In genomic region chr11:75173095-75173798, GRCm38 (mm10) we compare ENCODE assay signal across 8 mouse cellular contexts. TPM values are rescaled to one million over a fixed set of nuclear protein-coding genes. Genes with fewer than 3 reads are reported as not detected.
DNase-seq lines count a peak whose midpoint lies in the region; ATAC-seq and TF ChIP-seq lines count a peak whose summit lies in the region.

No protein-coding gene starts in this region.

- H3K9me3 ChIP-seq in embryonic facial prominence, embryonic 13.5 days, result no peaks in the 10 kb centered on the region
- no peaks in the 10 kb centered on the region for H3K9me3 ChIP-seq in heart, embryonic 12.5 days (replicated peaks)
- no peaks in the 10 kb centered on the region for H3K9me3 ChIP-seq in kidney, postnatal 0 days (replicated peaks; ENCODE audit: low read length)
- no peaks in the 10 kb centered on the region for H3K9me3 ChIP-seq in liver, embryonic 11.5 days (ENCODE audit: control insufficient read depth, low read length)
- no peaks in the 10 kb centered on the region for H3K9me3 ChIP-seq in stomach, embryonic 14.5 days (ENCODE audit: control insufficient read depth, low read depth, low read length)

- under 1% methylated on average over 71 of the region's 71 CpGs for WGBS in embryonic facial prominence, embryonic 13.5 days
- WGBS in heart, embryonic 12.5 days, result 2% methylated on average over 63 of the region's 71 CpGs
- WGBS in kidney, postnatal 0 days, result 1% methylated on average over 71 of the region's 71 CpGs
- under 1% methylated on average over 64 of the region's 71 CpGs for WGBS in liver, embryonic 11.5 days
- under 1% methylated on average over 69 of the region's 71 CpGs for WGBS in stomach, embryonic 14.5 days

- peaks cover 9% of the 10 kb centered on the region for H3K36me3 ChIP-seq in embryonic facial prominence, embryonic 13.5 days
- peaks cover 14% of the 10 kb centered on the region for H3K36me3 ChIP-seq in heart, embryonic 12.5 days
- H3K36me3 ChIP-seq in kidney, postnatal 0 days (ENCODE audit: insufficient read depth, low read length), result peaks cover 10% of the 10 kb centered on the region; the same call in 1 of the 2 replicates
- peaks cover 3% of the 10 kb centered on the region; the same call in 1 of the 2 replicates for H3K36me3 ChIP-seq in liver, embryonic 11.5 days (ENCODE audit: control insufficient read depth, insufficient read depth, low read length)
- no peaks in the 10 kb centered on the region; the same call in 1 of the 2 replicates for H3K36me3 ChIP-seq in stomach, embryonic 14.5 days (ENCODE audit: control insufficient read depth, insufficient read depth, low read length)

- peaks cover 64% of the 10 kb centered on the region for H3K4me1 ChIP-seq in embryonic facial prominence, embryonic 13.5 days
- peaks cover 55% of the 10 kb centered on the region for H3K4me1 ChIP-seq in heart, embryonic 12.5 days (replicated peaks)
- H3K4me1 ChIP-seq in kidney, postnatal 0 days (replicated peaks; ENCODE audit: insufficient read depth, low read length), result peaks cover 20% of the 10 kb centered on the region
- H3K4me1 ChIP-seq in liver, embryonic 11.5 days (replicated peaks; ENCODE audit: control insufficient read depth, insufficient read depth, low read length), result peaks cover 54% of the 10 kb centered on the region
- H3K4me1 ChIP-seq in stomach, embryonic 14.5 days (ENCODE audit: control insufficient read depth, insufficient read depth, low read length), result peaks cover 28% of the 10 kb centered on the region

- DNase-seq in 416B (ENCODE audit: low read depth), result peak; percentile 84
- DNase-seq in adrenal gland, postnatal 14 days, result peak; percentile 94
- DNase-seq in kidney, postnatal 0 days (ENCODE audit: low spot score), result peak; percentile 86
- DNase-seq in liver, embryonic 11.5 days (ENCODE audit: low spot score), result peak; percentile 87
- DNase-seq in naive thymus-derived CD4-positive, alpha-beta T cell, adult 2 months (ENCODE audit: low read depth), result peak; percentile 97

- peak overlapping the region; percentile 89 for H3K4me2 ChIP-seq in embryonic facial prominence, embryonic 13.5 days
- H3K4me2 ChIP-seq in heart, embryonic 12.5 days, result peak overlapping the region; percentile 88
- H3K4me2 ChIP-seq in kidney, postnatal 0 days (ENCODE audit: low read length), result peak overlapping the region; percentile 84
- peak overlapping the region; percentile 77 for H3K4me2 ChIP-seq in liver, embryonic 11.5 days
- H3K4me2 ChIP-seq in stomach, embryonic 14.5 days (replicated peaks; ENCODE audit: low read depth, low read length), result peak overlapping the region; percentile 96

- H3K27me3 ChIP-seq in embryonic facial prominence, embryonic 13.5 days, result peaks cover 58% of the 10 kb centered on the region
- H3K27me3 ChIP-seq in heart, embryonic 12.5 days (replicated peaks), result peaks cover 44% of the 10 kb centered on the region
- peaks cover 3% of the 10 kb centered on the region; the same call in 1 of the 2 replicates for H3K27me3 ChIP-seq in kidney, postnatal 0 days (ENCODE audit: insufficient read depth, low read length)
- peaks cover 60% of the 10 kb centered on the region for H3K27me3 ChIP-seq in liver, embryonic 11.5 days (replicated peaks; ENCODE audit: control insufficient read depth, insufficient read depth, low read length)
- H3K27me3 ChIP-seq in stomach, embryonic 14.5 days (ENCODE audit: control insufficient read depth, insufficient read depth, low read length), result 0 out of 2 replicates have a peak, but pooled peaks cover 8% of the 10 kb centered on the region

- peak; percentile 49; the same call in 1 of the 2 replicates for ATAC-seq in embryonic facial prominence, embryonic 13.5 days (ENCODE audit: insufficient number of reproducible peaks, insufficient read depth, low FRiP score, low TSS enrichment, low read depth)
- ATAC-seq in heart, embryonic 12.5 days (ENCODE audit: insufficient number of reproducible peaks, low FRiP score), result peak; percentile 75
- peak; percentile 63 for ATAC-seq in kidney, postnatal 0 days (replicated peaks; ENCODE audit: low FRiP score, low read depth)
- peak; percentile 64 for ATAC-seq in liver, embryonic 11.5 days (replicated peaks; ENCODE audit: low FRiP score)
- peak; percentile 57 for ATAC-seq in stomach, embryonic 14.5 days (ENCODE audit: insufficient number of reproducible peaks, insufficient read depth, low FRiP score, low read depth)

- peak overlapping the region; percentile 59 for H3K4me3 ChIP-seq in embryonic facial prominence, embryonic 13.5 days
- H3K4me3 ChIP-seq in heart, embryonic 12.5 days, result peak overlapping the region; percentile 61
- peak overlapping the region; percentile 48 for H3K4me3 ChIP-seq in kidney, postnatal 0 days (replicated peaks; ENCODE audit: low read depth, low read length)
- H3K4me3 ChIP-seq in liver, embryonic 11.5 days (ENCODE audit: low read depth, low read length), result peak overlapping the region; percentile 65
- peak overlapping the region; percentile 51 for H3K4me3 ChIP-seq in stomach, embryonic 14.5 days (ENCODE audit: low read depth, low read length)

- 0 out of 2 replicates have a peak overlapping the region, but pooled peaks have one; percentile 46 for H3K9ac ChIP-seq in embryonic facial prominence, embryonic 13.5 days
- H3K9ac ChIP-seq in heart, embryonic 12.5 days, result 0 out of 2 replicates have a peak overlapping the region, but pooled peaks have one; percentile 1
- peak overlapping the region; percentile 46 for H3K9ac ChIP-seq in kidney, postnatal 0 days (ENCODE audit: low read depth, low read length)
- H3K9ac ChIP-seq in liver, embryonic 11.5 days (ENCODE audit: low read depth, low read length), result no peak overlapping the region
- H3K9ac ChIP-seq in stomach, embryonic 14.5 days (replicated peaks; ENCODE audit: low read depth, low read length), result no peak overlapping the region

- no peak for TF ChIP-seq CTCF in kidney, postnatal 0 days (IDR thresholded peaks at IDR 0.05; ENCODE audit: low read depth)

- H3K27ac ChIP-seq in embryonic facial prominence, embryonic 13.5 days, result no peak overlapping the region
- no peak overlapping the region for H3K27ac ChIP-seq in heart, embryonic 12.5 days (ENCODE audit: poor library complexity, severe bottlenecking)
- H3K27ac ChIP-seq in kidney, postnatal 0 days, result no peak overlapping the region
- H3K27ac ChIP-seq in liver, embryonic 11.5 days (ENCODE audit: low read depth, low read length), result no peak overlapping the region
- H3K27ac ChIP-seq in stomach, embryonic 14.5 days (ENCODE audit: low read length), result no peak overlapping the region

RNA-seq across cellular contexts. Expression of gene Hic1, which starts 3.9 kb away (rescaled TPM):
- total RNA-seq in adrenal gland, postnatal 14 days (2021), result 14.5 and 17.0 TPM in 2 replicates
- polyA plus RNA-seq in embryonic facial prominence, embryonic 13.5 days (2015; fragmentation: Nextera tagmentation; extraction: Ambion mirVana), result 8.2 and 9.7 TPM in 2 replicates
- polyA plus RNA-seq in heart, embryonic 12.5 days (2016; fragmentation: Nextera tagmentation; extraction: Ambion mirVana), result 13.3 and 13.8 TPM in 2 replicates
- polyA plus RNA-seq in kidney, postnatal 0 days (2015; fragmentation: Nextera tagmentation; extraction: Ambion mirVana), result 18.5 and 26.9 TPM in 2 replicates
- polyA plus RNA-seq in liver, embryonic 11.5 days (2014; fragmentation: Nextera tagmentation; extraction: Ambion mirVana), result 2.7 and 3.2 TPM in 2 replicates
- 13.8 and 16.9 TPM in 2 replicates for polyA plus RNA-seq in stomach, embryonic 14.5 days (2014; fragmentation: Nextera tagmentation; extraction: Ambion mirVana)

RNA-seq across cellular contexts. Expression of gene Ovca2, which starts 5.4 kb away (rescaled TPM):
- total RNA-seq in adrenal gland, postnatal 14 days (2021), result 14.5 and 15.8 TPM in 2 replicates
- 28.7 and 30.4 TPM in 2 replicates for polyA plus RNA-seq in embryonic facial prominence, embryonic 13.5 days (2015; fragmentation: Nextera tagmentation; extraction: Ambion mirVana)
- polyA plus RNA-seq in heart, embryonic 12.5 days (2016; fragmentation: Nextera tagmentation; extraction: Ambion mirVana), result 19.4 and 20.5 TPM in 2 replicates
- 26.6 and 28.3 TPM in 2 replicates for polyA plus RNA-seq in kidney, postnatal 0 days (2015; fragmentation: Nextera tagmentation; extraction: Ambion mirVana)
- 24.9 and 32.1 TPM in 2 replicates for polyA plus RNA-seq in liver, embryonic 11.5 days (2014; fragmentation: Nextera tagmentation; extraction: Ambion mirVana)
- 26.7 and 29.1 TPM in 2 replicates for polyA plus RNA-seq in stomach, embryonic 14.5 days (2014; fragmentation: Nextera tagmentation; extraction: Ambion mirVana)

RNA-seq across cellular contexts. Expression of gene Dph1, which starts 17.8 kb away (rescaled TPM):
- total RNA-seq in adrenal gland, postnatal 14 days (2021), result 22.3 and 28.5 TPM in 2 replicates
- 20.8 and 24.5 TPM in 2 replicates for polyA plus RNA-seq in embryonic facial prominence, embryonic 13.5 days (2015; fragmentation: Nextera tagmentation; extraction: Ambion mirVana)
- polyA plus RNA-seq in heart, embryonic 12.5 days (2016; fragmentation: Nextera tagmentation; extraction: Ambion mirVana), result 23.3 and 23.5 TPM in 2 replicates
- polyA plus RNA-seq in kidney, postnatal 0 days (2015; fragmentation: Nextera tagmentation; extraction: Ambion mirVana), result 26.3 TPM in 2 replicates
- polyA plus RNA-seq in liver, embryonic 11.5 days (2014; fragmentation: Nextera tagmentation; extraction: Ambion mirVana), result 30.3 and 34.0 TPM in 2 replicates
- polyA plus RNA-seq in stomach, embryonic 14.5 days (2014; fragmentation: Nextera tagmentation; extraction: Ambion mirVana), result 20.1 and 20.5 TPM in 2 replicates

RNA-seq across cellular contexts. Expression of gene Rtn4rl1, which starts 20.3 kb away (rescaled TPM):
- 29.5 and 32.6 TPM in 2 replicates for total RNA-seq in adrenal gland, postnatal 14 days (2021)
- 6.0 and 7.1 TPM in 2 replicates for polyA plus RNA-seq in embryonic facial prominence, embryonic 13.5 days (2015; fragmentation: Nextera tagmentation; extraction: Ambion mirVana)
- polyA plus RNA-seq in heart, embryonic 12.5 days (2016; fragmentation: Nextera tagmentation; extraction: Ambion mirVana), result 16.3 and 16.8 TPM in 2 replicates
- 4.2 and 4.6 TPM in 2 replicates for polyA plus RNA-seq in kidney, postnatal 0 days (2015; fragmentation: Nextera tagmentation; extraction: Ambion mirVana)
- 1.7 and 2.9 TPM in 2 replicates for polyA plus RNA-seq in liver, embryonic 11.5 days (2014; fragmentation: Nextera tagmentation; extraction: Ambion mirVana)
- 0.88 and 1.7 TPM in 2 replicates for polyA plus RNA-seq in stomach, embryonic 14.5 days (2014; fragmentation: Nextera tagmentation; extraction: Ambion mirVana)

Comparison
In these comparisons a context has a peak if more than half of its experiments do, and no peak if none do; other contexts are left out.
1. H3K9ac ChIP-seq: peak in embryonic facial prominence, embryonic 13.5 days (single experiment), heart, embryonic 12.5 days (single experiment) and kidney, postnatal 0 days (single experiment); none in liver, embryonic 11.5 days (single experiment) and stomach, embryonic 14.5 days (single experiment).
2. Peak in every context shown above with its lines, with median percentiles within 50 percentile points of each other: DNase-seq, ATAC-seq, H3K4me2 ChIP-seq and H3K4me3 ChIP-seq.